Mouse (Mus musculus) hindbrain, postnatal 0 days (tissue): ENCODE measurements around the gene Tecr. TPM values are rescaled to one million over a fixed set of nuclear protein-coding genes. Genes with fewer than 3 reads are reported as not detected.

Experiments used
- ATAC-seq: fragments of 200-750 bp; cut with Nextera tagmentation; 2 replicates; pipeline ENCODE4 v1.8.0; 2017; ENCODE audit warnings: mild to moderate bottlenecking, moderate TSS enrichment, moderate library complexity
- DNase-seq: peaks from one replicate; pipeline ENCODE4 v3.0.0-alpha.2; 2015; ENCODE audit warnings: low spot score
- H3K27ac ChIP-seq: fragments of 300-500 bp; sonication (generic); 2 replicates; pipeline ENCODE4 v1.5.1; 2014; ENCODE audit warnings: mild to moderate bottlenecking
- H3K27me3 ChIP-seq: fragments of 300-500 bp; sonication (generic); 2 replicates; pipeline ENCODE4 v1.6.1; 2014; ENCODE audit warnings: low read length, mixed read lengths; ENCODE audit not compliant: insufficient read depth
- H3K36me3 ChIP-seq: fragments of 300-500 bp; sonication (generic); 2 replicates; pipeline ENCODE4 v1.6.1; 2014; ENCODE audit warnings: low read length, mixed read lengths; ENCODE audit not compliant: insufficient read depth
- H3K4me1 ChIP-seq: fragments of 300-500 bp; sonication (generic); 2 replicates; pipeline ENCODE4 v1.6.1; 2014; ENCODE audit warnings: antibody characterized with exemption, low read length, mixed read lengths; ENCODE audit not compliant: insufficient read depth
- H3K4me2 ChIP-seq: fragments of 300-500 bp; sonication (generic); 2 replicates; pipeline ENCODE4 v1.6.1; 2014; ENCODE audit warnings: low read depth, mild to moderate bottlenecking, low read length, moderate library complexity, mixed read lengths
- H3K4me3 ChIP-seq: fragments of 300-500 bp; sonication (generic); 2 replicates; pipeline ENCODE4 v1.5.1; 2014; ENCODE audit warnings: low read length
- H3K9ac ChIP-seq: fragments of 300-500 bp; sonication (generic); replicated peaks from 2 replicates; pipeline ENCODE4 v1.6.1; 2014; ENCODE audit warnings: mild to moderate bottlenecking, low read length, moderate library complexity, mixed read lengths
- H3K9me3 ChIP-seq: fragments of 300-500 bp; sonication (generic); 2 replicates; pipeline ENCODE4 v1.6.1; 2016; ENCODE audit warnings: low read length, mixed read lengths
- CTCF ChIP-seq: IDR thresholded peaks from 2 replicates; pipeline ENCODE4 v1.5.1; 2016; ENCODE audit warnings: antibody characterized with exemption, control low read depth, low read depth
- WGBS: fragments of 180-500 bp; shearing (Covaris S2); extraction: QIAGEN DNeasy Blood & Tissue Kit; methylation state at CpG from one replicate; pipeline ENCODE4 v1.1.7; 2014; 5-methylcytosine and 5-hydroxymethylcytosine counted together
- polyA plus RNA-seq: library from polyadenylated mRNA; unstranded; fragments of >200 nt; fragmentation: Nextera tagmentation; extraction: Ambion mirVana; gene quantifications from 2 replicates; pipeline ENCODE4 v1.2.1, GENCODE M21; 2015
- total RNA-seq: library from RNA; depleted of rRNA; stranded (reverse); fragments of >200 nt; gene quantifications from 2 replicates; pipeline ENCODE4 v1.2.3, GENCODE M21; 2014

The Tecr gene
- total and polyA plus RNA-seq, 2 experiments from 2014 or later: 1,409 to 1,625 TPM

- Histone ChIP-seq H3K27ac (no peak overlapping the region), H3K36me3 (no peaks in the 10 kb centered on the region), H3K9ac (no peak overlapping the region), H3K27me3 (no peaks in the 10 kb centered on the region), H3K9me3 (peaks cover 5% of the 10 kb centered on the region; the same call in 1 of the 2 replicates), H3K4me1 (no peaks in the 10 kb centered on the region), H3K4me3 (no peak overlapping the region), H3K4me2 (no peak overlapping the region)
- TF ChIP-seq CTCF: no peak
- 88% methylated on average over 7 of the region's 7 CpGs for WGBS
- ATAC-seq (no peak), DNase-seq (no peak)
Observed at GRCm38 (mm10) chr8:83632083-83632707, 24.4 kb upstream of the Tecr start.

- Histone ChIP-seq H3K9me3 (no peaks in the 10 kb centered on the region), H3K27me3 (no peaks in the 10 kb centered on the region), H3K9ac (no peak overlapping the region), H3K4me3 (no peak overlapping the region), H3K4me1 (no peaks in the 10 kb centered on the region), H3K36me3 (no peaks in the 10 kb centered on the region), H3K4me2 (no peak overlapping the region), H3K27ac (no peak overlapping the region)
- no peak for DNase-seq
- TF ChIP-seq CTCF: no peak
- ATAC-seq: no peak
- 87% methylated on average over 6 of the region's 6 CpGs for WGBS
Observed at GRCm38 (mm10) chr8:83625676-83626299, 18.0 kb upstream of the Tecr start.

- DNase-seq: peak; percentile 40
- Histone ChIP-seq H3K27me3 (no peaks in the 10 kb centered on the region), H3K4me1 (no peaks in the 10 kb centered on the region), H3K9ac (no peak overlapping the region), H3K4me3 (no peak overlapping the region), H3K9me3 (no peaks in the 10 kb centered on the region), H3K4me2 (no peak overlapping the region), H3K27ac (no peak overlapping the region), H3K36me3 (no peaks in the 10 kb centered on the region)
- peak; percentile 76 for TF ChIP-seq CTCF
- 43% methylated on average over 3 of the region's 3 CpGs for WGBS
- ATAC-seq: no peak
Observed at GRCm38 (mm10) chr8:83624739-83625138, 17.0 kb upstream of the Tecr start.

- DNase-seq (no peak), ATAC-seq (no peak)
- no peaks in the 10 kb centered on the region for H3K4me1 ChIP-seq
- WGBS: 88% methylated on average over 7 of the region's 7 CpGs
- no peaks in the 10 kb centered on the region for H3K36me3 ChIP-seq
- H3K4me2 ChIP-seq: no peak overlapping the region
- H3K9ac ChIP-seq: no peak overlapping the region
- no peaks in the 10 kb centered on the region for H3K9me3 ChIP-seq
- H3K27me3 ChIP-seq: no peaks in the 10 kb centered on the region
- no peak overlapping the region for H3K4me3 ChIP-seq
- TF ChIP-seq CTCF: no peak
- H3K27ac ChIP-seq: no peak overlapping the region
Observed at GRCm38 (mm10) chr8:83623549-83623948, 15.8 kb upstream of the Tecr start.

GRCm38 (mm10) chr8:83622389-83622989, 14.7 kb upstream of the Tecr start:
- peak; percentile 93 for TF ChIP-seq CTCF
- Histone ChIP-seq H3K4me2 (peak overlapping the region; percentile 77), H3K4me1 (no peaks in the 10 kb centered on the region), H3K36me3 (no peaks in the 10 kb centered on the region), H3K9ac (peak overlapping the region; percentile 56), H3K4me3 (peak overlapping the region; percentile 37), H3K27ac (peak overlapping the region; percentile 51; the same call in 1 of the 2 replicates), H3K27me3 (no peaks in the 10 kb centered on the region), H3K9me3 (no peaks in the 10 kb centered on the region)
- peak; percentile 91 for DNase-seq
- peak; percentile 95 for ATAC-seq
- 10% methylated on average over 23 of the region's 23 CpGs for WGBS

- WGBS: 53% methylated on average over 15 of the region's 15 CpGs
- ATAC-seq: peak; percentile 8
- peak overlapping the region; percentile 51; the same call in 1 of the 2 replicates for H3K27ac ChIP-seq
Observed at GRCm38 (mm10) chr8:83621691-83622388, 14.1 kb upstream of the Tecr start.

More at GRCm38 (mm10) chr8:83621691-83622388, 14.1 kb upstream of the Tecr start:
- no peak for TF ChIP-seq CTCF
- Histone ChIP-seq H3K27me3 (no peaks in the 10 kb centered on the region), H3K4me2 (peak overlapping the region; percentile 77), H3K4me1 (no peaks in the 10 kb centered on the region), H3K9ac (peak overlapping the region; percentile 56), H3K36me3 (no peaks in the 10 kb centered on the region), H3K4me3 (peak overlapping the region; percentile 37), H3K9me3 (no peaks in the 10 kb centered on the region)
- no peak for DNase-seq
